Mouse (Mus musculus) liver (tissue): ENCODE data around the gene Chrna5.
A peak's percentile ranks its signal among the peaks of the same experiment; 100 is the strongest.
"Not testable (repeated sequence)": the region's sequence is repeated elsewhere in the genome, so short reads cannot be mapped to it uniquely, and the experiment has no call there.

ENCODE experiments used
- DNase-seq: peaks from one replicate; pipeline ENCODE4 v3.0.0-alpha.2; 2020; ENCODE audit warnings: mixed read lengths

Gene Chrna5

GRCm38 (mm10) chr9:54980674-54981073 lies at the start of gene Chrna5:
TSS of gene Chrna5 (plus strand) at chr9:54980880.
- no peak for DNase-seq

- DNase-seq, result no peak
These were observed 48.9 kb upstream of the Chrna5 start for GRCm38 (mm10) chr9:54931765-54932164.

- DNase-seq, result no peak
These were observed 48.3 kb upstream of the Chrna5 start for GRCm38 (mm10) chr9:54932379-54932778.

- DNase-seq, result no peak
These were observed 38.6 kb upstream of the Chrna5 start for GRCm38 (mm10) chr9:54942071-54942470.

GRCm38 (mm10) chr9:54944467-54944866 lies 36.2 kb upstream of the Chrna5 start:
- no peak for DNase-seq

GRCm38 (mm10) chr9:54946256-54946655 lies 34.4 kb upstream of the Chrna5 start:
- DNase-seq, result no peak

- no peak for DNase-seq
These were observed 31.2 kb upstream of the Chrna5 start for GRCm38 (mm10) chr9:54949465-54949864.

- DNase-seq, result not testable (repeated sequence)
These were observed 30.5 kb upstream of the Chrna5 start for GRCm38 (mm10) chr9:54950162-54950561.

- peak; percentile 96 for DNase-seq
These were observed 29.9 kb upstream of the Chrna5 start, which contains the start of the genes Psma4 and AY074887 for GRCm38 (mm10) chr9:54950575-54951321. TSS of gene Psma4 (plus strand) at chr9:54950790. TSS of gene AY074887 (minus strand) at chr9:54950998.

GRCm38 (mm10) chr9:54961059-54961458 lies 19.6 kb upstream of the Chrna5 start:
- no peak for DNase-seq

GRCm38 (mm10) chr9:54963669-54964068 lies 17.0 kb upstream of the Chrna5 start:
- no peak for DNase-seq

GRCm38 (mm10) chr9:54969972-54970637 lies 10.6 kb upstream of the Chrna5 start:
- DNase-seq, result no peak

GRCm38 (mm10) chr9:54981291-54982191 lies 861 bp downstream of the Chrna5 start:
- DNase-seq, result peak; percentile 62

- no peak for DNase-seq
These were observed 1.7 kb downstream of the Chrna5 start for GRCm38 (mm10) chr9:54982401-54982800.

- no peak for DNase-seq
These were observed 9.7 kb downstream of the Chrna5 start for GRCm38 (mm10) chr9:54990362-54990761.

GRCm38 (mm10) chr9:54994381-54994780 lies 13.7 kb downstream of the Chrna5 start:
- DNase-seq, result no peak

- DNase-seq, result no peak
These were observed 15.0 kb downstream of the Chrna5 start for GRCm38 (mm10) chr9:54995645-54996044.

GRCm38 (mm10) chr9:55003609-55004008 lies 22.9 kb downstream of the Chrna5 start:
- no peak for DNase-seq

GRCm38 (mm10) chr9:55009692-55010091 lies 29.0 kb downstream of the Chrna5 start:
- no peak for DNase-seq

- DNase-seq, result no peak
These were observed 30.1 kb downstream of the Chrna5 start for GRCm38 (mm10) chr9:55010588-55011350.

- DNase-seq, result no peak
These were observed 36.2 kb downstream of the Chrna5 start for GRCm38 (mm10) chr9:55016926-55017325.

- DNase-seq, result no peak
These were observed 42.6 kb downstream of the Chrna5 start for GRCm38 (mm10) chr9:55023326-55023725.
